Mouse (Mus musculus) erythroblast, embryonic 14.5 days (primary cell): ENCODE data around the gene Slc35a3.

ENCODE experiments used
- GATA1 ChIP-seq: IDR thresholded peaks from 2 replicates; pipeline ENCODE4 v1.6.1; 2012; ENCODE audit warnings: low read length, inconsistent platforms, mixed read lengths
- TAL1 ChIP-seq: IDR thresholded peaks from 3 replicates; pipeline ENCODE4 v1.6.1; 2012; ENCODE audit warnings: low read length, inconsistent platforms, mixed read lengths

DNA sequence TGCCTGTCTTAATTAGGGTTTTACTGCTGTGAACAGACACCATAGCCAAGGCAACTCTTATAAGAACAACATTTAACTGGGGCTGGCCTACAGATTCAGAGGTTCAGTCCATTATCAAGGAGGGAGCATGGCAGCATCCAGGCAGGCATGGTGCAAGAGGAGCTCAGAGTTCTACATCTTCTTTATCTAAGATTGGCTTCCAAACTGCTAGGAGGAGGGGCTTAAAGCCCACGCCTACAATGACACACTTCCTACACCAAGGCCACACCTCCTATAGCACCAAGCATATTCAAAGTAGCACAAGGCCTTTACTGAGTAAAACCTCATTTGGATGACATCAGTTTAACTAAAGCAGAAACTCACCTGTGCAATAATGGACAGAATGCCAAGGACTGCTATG lies 72.6 kb downstream of the Slc35a3 start:
- TF ChIP-seq GATA1 (no peak), TAL1 (no peak)
